Mouse (Mus musculus): ENCODE data around the gene Abcb11.

DNA sequence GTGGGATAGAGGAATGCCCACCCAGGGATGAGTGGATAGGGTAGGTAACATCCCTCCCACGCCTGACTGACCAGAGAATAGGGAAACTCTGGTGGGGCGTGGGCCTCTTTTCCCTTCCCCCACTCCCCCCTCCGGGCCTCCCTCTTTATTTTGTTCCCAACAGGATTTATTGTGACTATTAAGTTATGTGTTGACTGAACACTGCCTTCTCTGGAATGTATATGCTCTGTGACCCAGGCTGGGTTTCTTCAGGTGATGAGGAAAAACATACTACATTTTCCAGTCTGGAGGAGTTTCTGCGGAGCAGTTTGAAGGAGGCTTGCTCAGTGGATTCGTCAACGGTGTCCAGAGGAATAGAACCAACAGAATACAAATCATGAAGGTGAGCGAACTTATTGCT is 131.6 kb downstream of the Abcb11 start, which contains the start of gene G6pc2:
- no peak for TF ChIP-seq POLR2A (IDR thresholded peaks at IDR 0.05; ENCODE audit: borderline replicate concordance, control insufficient read depth, low read depth, low read length)
- TF ChIP-seq CTCF (IDR thresholded peaks at IDR 0.05; ENCODE audit: control insufficient read depth, insufficient read depth, low read length), result no peak

All from bone marrow, adult 2 months (tissue).